11 mouse cellular contexts compared by ENCODE assay signal in the genomic region with DNA sequence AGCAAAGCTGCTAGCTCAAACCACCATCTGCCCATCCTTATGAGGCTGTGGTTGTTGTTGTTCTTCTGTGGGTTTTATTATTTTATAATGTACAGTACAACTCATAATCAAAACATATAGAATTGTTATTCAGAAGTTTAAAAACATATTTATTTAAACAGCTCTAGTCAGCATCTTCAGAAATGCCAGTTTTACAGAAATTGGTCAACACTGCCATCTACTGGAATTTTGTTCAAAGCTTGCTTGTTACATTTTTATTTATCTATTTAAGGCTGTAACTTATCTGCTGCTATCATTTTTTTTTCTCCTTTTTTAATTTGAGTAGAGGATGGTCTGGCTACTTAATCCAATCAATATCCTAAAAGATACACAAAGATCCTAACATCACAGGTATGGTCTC. TPM values are rescaled to one million over a fixed set of nuclear protein-coding genes. Genes with fewer than 3 reads are reported as not detected.
DNase-seq lines count a peak whose midpoint lies in the region; ATAC-seq lines count a peak whose summit lies in the region.
"Had no signal": no experiment of that assay in that cellular context is flagged by ENCODE, and none has a peak within 500 bp of the region (broad histone marks: within the 10 kb centered on the region; RNA-seq: fewer than 3 reads in every experiment).

No protein-coding gene starts in this region.

- no peak for ATAC-seq in megakaryocyte, adult 5-6 weeks (ENCODE audit: poor library complexity, severe bottlenecking)
- ATAC-seq in erythroid progenitor cell, adult 5-6 weeks (replicated peaks; ENCODE audit: low FRiP score, poor library complexity, severe bottlenecking) = no peak

- peak; percentile 19 to 56 for DNase-seq in cerebellum, postnatal 10 days
- no peak for DNase-seq in cerebellum, adult 11-12 months
- peak; percentile 30 for DNase-seq in layer of hippocampus, adult 9-10 months (ENCODE audit: low spot score)
- no peak for DNase-seq in layer of hippocampus, postnatal 36 days
- DNase-seq in CD4-positive helper T cell, adult 2 months (ENCODE audit: low read depth, low spot score) = peak; percentile 25
- peak; percentile 65 for DNase-seq in embryo, embryonic 10.5 days (ENCODE audit: low spot score)
- DNase-seq: adrenal gland, adult 2 months; kidney, postnatal 36 days; liver had no signal

RNA-seq across cellular contexts. Expression of gene Tfap2a, which starts 19.8 kb away (rescaled TPM):
- under 1 TPM; 0.40 to 0.42 TPM for total RNA-seq in layer of hippocampus, postnatal 36 days (2021)
- total RNA-seq in megakaryocyte, adult 5-6 weeks (2015) = 0.36 TPM in 1 of 2 replicates, not detected in the other
- total RNA-seq in megakaryocyte, adult 5-6 weeks (2017) = 0.07 TPM in 1 of 2 replicates, not detected in the other
- total RNA-seq in erythroid progenitor cell, adult 5-6 weeks (2015; ENCODE audit: low replicate concordance) = not detected in 2 replicates
- total RNA-seq in erythroid progenitor cell, adult 5-6 weeks (2017; ENCODE audit: low replicate concordance) = not detected in 2 replicates

Comparison
In these comparisons a context has a peak if more than half of its experiments do, and no peak if none do; other contexts are left out.
1. DNase-seq: peak in cerebellum, postnatal 10 days (2 of 2), layer of hippocampus, adult 9-10 months (single experiment), CD4-positive helper T cell, adult 2 months (single experiment) and embryo, embryonic 10.5 days (single experiment); none in cerebellum, adult 11-12 months (single experiment) and layer of hippocampus, postnatal 36 days (0 of 2).